In the genomic region with DNA sequence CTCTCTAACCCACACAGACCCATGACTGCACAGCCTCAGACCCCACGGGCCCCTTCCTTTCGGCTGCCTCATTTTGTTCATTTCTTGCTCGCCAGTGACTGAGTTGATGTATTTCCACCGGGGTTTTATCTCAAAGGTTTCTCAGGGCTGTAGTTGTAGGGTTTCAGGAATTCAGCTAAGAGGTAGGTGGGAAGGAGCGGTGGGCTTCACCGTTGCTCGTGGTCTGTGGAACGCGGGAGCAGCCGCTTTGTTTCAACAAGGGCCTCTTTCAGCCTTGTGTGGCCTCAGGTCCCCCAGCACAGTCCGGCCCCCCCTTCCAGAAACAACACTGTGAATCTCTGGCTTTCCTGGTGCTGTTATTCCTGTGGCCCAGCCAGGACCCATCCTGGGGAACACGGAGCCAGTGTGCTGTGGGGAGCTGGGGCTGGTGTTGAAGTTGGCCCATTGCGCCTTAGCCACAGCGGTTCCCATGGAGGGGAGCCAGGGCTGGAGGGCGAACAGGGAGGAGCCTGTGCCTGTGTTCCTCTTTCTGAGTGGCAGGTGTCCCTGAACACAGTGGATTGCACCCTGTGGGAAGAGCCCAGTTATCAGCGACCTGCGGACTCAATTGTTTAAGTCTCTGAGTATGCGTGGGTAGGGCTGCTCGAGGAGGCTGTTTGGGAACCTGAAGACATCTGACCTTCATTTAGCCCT, we compare ENCODE assay signal across 10 mouse cellular contexts.
A peak's percentile ranks its signal among the peaks of the same experiment; 100 is the strongest.
DNase-seq lines count a peak whose midpoint lies in the region; ATAC-seq and TF ChIP-seq lines count a peak whose summit lies in the region.
"Had no signal": no experiment of that assay in that cellular context is flagged by ENCODE, and none has a peak within 500 bp of the region (broad histone marks: within the 10 kb centered on the region; RNA-seq: fewer than 3 reads in every experiment).

No protein-coding gene starts in this region.

- no peaks in the 10 kb centered on the region for H3K36me3 ChIP-seq in hindbrain, embryonic 10.5 days
- H3K36me3 ChIP-seq in hindbrain, embryonic 11.5 days (ENCODE audit: control insufficient read depth, insufficient read depth, low read length), result no peaks in the 10 kb centered on the region
- no peaks in the 10 kb centered on the region for H3K36me3 ChIP-seq in E14TG2a.4 (ENCODE audit: insufficient read depth, low read length)
- H3K36me3 ChIP-seq in limb, embryonic 13.5 days, result no peaks in the 10 kb centered on the region
- no peaks in the 10 kb centered on the region for H3K36me3 ChIP-seq in forebrain, embryonic 15.5 days
- H3K36me3 ChIP-seq: midbrain, embryonic 15.5 days had no signal

- no peak for TF ChIP-seq CTCF in E14TG2a.4 (conservative IDR thresholded peaks at IDR 0.05; ENCODE audit: low read length)

- H3K27me3 ChIP-seq in hindbrain, embryonic 10.5 days (ENCODE audit: insufficient read depth, poor library complexity, severe bottlenecking), result no peaks in the 10 kb centered on the region
- H3K27me3 ChIP-seq in hindbrain, embryonic 11.5 days (ENCODE audit: control insufficient read depth, insufficient read depth, low read length), result no peaks in the 10 kb centered on the region
- H3K27me3 ChIP-seq in E14TG2a.4 (ENCODE audit: insufficient read depth, low read length), result peaks cover 46% of the 10 kb centered on the region
- H3K27me3 ChIP-seq in limb, embryonic 13.5 days, result no peaks in the 10 kb centered on the region
- no peaks in the 10 kb centered on the region for H3K27me3 ChIP-seq in forebrain, embryonic 15.5 days
- H3K27me3 ChIP-seq: midbrain, embryonic 15.5 days had no signal

- no peak for ATAC-seq in hindbrain, embryonic 11.5 days (ENCODE audit: low FRiP score)
- peak; percentile 64 for ATAC-seq in limb, embryonic 13.5 days (ENCODE audit: low FRiP score, low read depth)
- no peak for ATAC-seq in forebrain, embryonic 15.5 days (replicated peaks)
- ATAC-seq: midbrain, embryonic 15.5 days had no signal

- no peak overlapping the region for H3K4me3 ChIP-seq in hindbrain, embryonic 10.5 days
- no peak overlapping the region for H3K4me3 ChIP-seq in hindbrain, embryonic 11.5 days (ENCODE audit: low read depth, low read length)
- peak overlapping the region; percentile 27; the same call in 1 of the 2 replicates for H3K4me3 ChIP-seq in E14TG2a.4 (replicated peaks; ENCODE audit: low read length)
- H3K4me3 ChIP-seq in limb, embryonic 13.5 days, result no peak overlapping the region
- H3K4me3 ChIP-seq in forebrain, embryonic 15.5 days, result no peak overlapping the region
- H3K4me3 ChIP-seq: midbrain, embryonic 15.5 days had no signal

- WGBS in hindbrain, embryonic 10.5 days, result 83% methylated on average over 19 of the region's 19 CpGs
- WGBS in hindbrain, embryonic 11.5 days, result 85% methylated on average over 19 of the region's 19 CpGs
- WGBS in limb, embryonic 13.5 days, result 76% methylated on average over 19 of the region's 19 CpGs
- 80% methylated on average over 19 of the region's 19 CpGs for WGBS in forebrain, embryonic 15.5 days

- 0 out of 2 replicates have a peak overlapping the region, but pooled peaks have one; percentile 16 for H3K27ac ChIP-seq in hindbrain, embryonic 10.5 days
- no peak overlapping the region for H3K27ac ChIP-seq in hindbrain, embryonic 11.5 days (ENCODE audit: low read depth, low read length)
- peak overlapping the region; percentile 58; the same call in 1 of the 2 replicates for H3K27ac ChIP-seq in limb, embryonic 13.5 days
- H3K27ac ChIP-seq in forebrain, embryonic 15.5 days (replicated peaks), result no peak overlapping the region
- H3K27ac ChIP-seq: midbrain, embryonic 15.5 days had no signal

- no peak overlapping the region for H3K9ac ChIP-seq in hindbrain, embryonic 11.5 days (ENCODE audit: low read depth, low read length)
- H3K9ac ChIP-seq in limb, embryonic 13.5 days, result no peak overlapping the region
- no peak overlapping the region for H3K9ac ChIP-seq in forebrain, embryonic 15.5 days (replicated peaks)
- H3K9ac ChIP-seq: midbrain, embryonic 15.5 days had no signal

- DNase-seq in hindbrain, embryonic 10.5 days (ENCODE audit: low spot score), result no peak
- no peak for DNase-seq in hindbrain, embryonic 11.5 days (ENCODE audit: low spot score)
- DNase-seq in fat pad, adult 2 months (ENCODE audit: extremely low read depth, low read depth, low spot score), result peak; percentile 67
- DNase-seq in kidney, postnatal 4 days, result no peak
- no peak for DNase-seq in spleen, postnatal 4 days (ENCODE audit: low spot score in 2 of 2)
- DNase-seq: embryo, embryonic 11 days had no signal

- peaks cover 13% of the 10 kb centered on the region for H3K4me1 ChIP-seq in hindbrain, embryonic 10.5 days (replicated peaks)
- H3K4me1 ChIP-seq in hindbrain, embryonic 11.5 days (replicated peaks; ENCODE audit: control insufficient read depth, insufficient read depth, low read length), result no peaks in the 10 kb centered on the region
- H3K4me1 ChIP-seq in E14TG2a.4 (replicated peaks; ENCODE audit: low read depth, low read length), result peaks cover 31% of the 10 kb centered on the region
- H3K4me1 ChIP-seq in limb, embryonic 13.5 days, result peaks cover 38% of the 10 kb centered on the region
- no peaks in the 10 kb centered on the region for H3K4me1 ChIP-seq in forebrain, embryonic 15.5 days
- H3K4me1 ChIP-seq: midbrain, embryonic 15.5 days had no signal

- no peaks in the 10 kb centered on the region for H3K9me3 ChIP-seq in hindbrain, embryonic 10.5 days
- H3K9me3 ChIP-seq in hindbrain, embryonic 11.5 days (ENCODE audit: control insufficient read depth, low read length), result no peaks in the 10 kb centered on the region
- no peaks in the 10 kb centered on the region for H3K9me3 ChIP-seq in E14TG2a.4 (ENCODE audit: low read length)
- no peaks in the 10 kb centered on the region for H3K9me3 ChIP-seq in limb, embryonic 13.5 days
- no peaks in the 10 kb centered on the region for H3K9me3 ChIP-seq in forebrain, embryonic 15.5 days
- H3K9me3 ChIP-seq: midbrain, embryonic 15.5 days had no signal

- H3K4me2 ChIP-seq in hindbrain, embryonic 11.5 days (replicated peaks; ENCODE audit: low read depth, low read length), result no peak overlapping the region
- H3K4me2 ChIP-seq in limb, embryonic 13.5 days (replicated peaks), result no peak overlapping the region
- H3K4me2 ChIP-seq in forebrain, embryonic 15.5 days (replicated peaks), result no peak overlapping the region
- H3K4me2 ChIP-seq: midbrain, embryonic 15.5 days had no signal

Comparison
In these comparisons a context has a peak if more than half of its experiments do, and no peak if none do; other contexts are left out.
1. H3K27ac ChIP-seq: peak in hindbrain, embryonic 10.5 days (single experiment) and limb, embryonic 13.5 days (single experiment); none in hindbrain, embryonic 11.5 days (single experiment) and forebrain, embryonic 15.5 days (single experiment).